Mouse (Mus musculus): Measurements from ENCODE around the gene Lcp2.

DNA sequence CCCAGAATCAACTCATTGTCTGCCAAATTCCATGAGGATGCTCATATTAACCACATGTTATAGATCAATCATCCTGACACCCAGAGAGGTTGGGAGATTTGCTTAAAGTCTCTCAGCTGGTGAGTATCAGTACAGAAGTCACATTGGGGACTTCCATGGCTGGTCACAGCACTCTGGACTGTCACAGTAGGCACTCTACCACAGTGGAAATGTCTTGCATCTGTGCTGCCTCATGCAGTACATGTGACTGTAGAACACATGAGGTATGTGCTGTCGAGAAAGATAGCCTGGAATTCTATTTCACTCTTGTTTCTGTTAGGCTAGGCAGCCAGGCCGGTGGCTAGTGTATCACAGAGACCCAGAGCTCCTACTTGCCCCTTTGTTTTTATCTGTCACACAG lies 11.9 kb upstream of the Lcp2 start:
- no peak for TF ChIP-seq CTCF (IDR thresholded peaks at IDR 0.05; ENCODE audit: borderline replicate concordance, insufficient read depth, low read length)
- no peak for TF ChIP-seq POLR2A (IDR thresholded peaks at IDR 0.05; ENCODE audit: low read depth, low read length)

Data from embryonic fibroblast, embryonic 13.5 days (primary cell).